Mouse (Mus musculus) G1E (cell line): ENCODE results near the gene Stk38l.

Experiments
- CTCF ChIP-seq: IDR thresholded peaks from 2 replicates; pipeline ENCODE4 v1.5.1; 2012; ENCODE audit warnings: low read depth, low read length, inconsistent platforms, mixed read lengths
- GATA1 ChIP-seq: IDR thresholded peaks from 2 replicates; pipeline ENCODE4 v1.6.1; 2012; ENCODE audit warnings: borderline replicate concordance, low read length, inconsistent platforms, mixed read lengths
- POLR2AphosphoS5 ChIP-seq: IDR thresholded peaks from 2 replicates; pipeline ENCODE4 v1.6.1; 2012; ENCODE audit warnings: low read depth, low read length, inconsistent platforms; ENCODE audit not compliant: insufficient replicate concordance

DNA sequence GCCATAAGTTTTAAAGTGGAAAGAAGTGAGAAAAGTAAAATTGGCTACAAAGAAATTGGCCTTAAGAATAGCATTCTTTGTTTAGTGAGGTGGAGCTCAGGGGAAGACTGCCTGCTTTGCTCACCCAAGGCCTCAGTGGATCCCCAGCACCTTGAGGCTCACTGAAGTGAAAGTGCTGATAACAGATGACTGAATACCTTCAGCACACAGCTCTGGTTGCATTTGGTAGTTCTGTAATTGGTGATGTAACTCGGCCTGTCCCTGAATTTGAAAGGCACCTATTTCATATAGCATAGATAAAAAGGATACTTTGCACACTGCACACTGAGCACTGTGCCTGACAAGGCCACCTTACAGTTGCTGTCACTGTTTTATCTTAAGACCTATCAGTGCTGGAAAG, 23.5 kb downstream of the Stk38l start:
- no peak for TF ChIP-seq CTCF
- TF ChIP-seq POLR2AphosphoS5: no peak
- no peak for TF ChIP-seq GATA1
